In genomic region chr6:113471297-113471936, GRCm38 (mm10) we compare ENCODE assay signal across 8 mouse cellular contexts. TPM values are rescaled to one million over a fixed set of nuclear protein-coding genes. Genes with fewer than 3 reads are reported as not detected.
A peak's percentile ranks its signal among the peaks of the same experiment; 100 is the strongest.
DNase-seq lines count a peak whose midpoint lies in the region; ATAC-seq lines count a peak whose summit lies in the region.

TSS of gene Il17rc (plus strand) at chr6:113471427.

- ATAC-seq in midbrain, embryonic 13.5 days, result no peak
- no peak for ATAC-seq in midbrain, embryonic 15.5 days (replicated peaks)
- no peak for ATAC-seq in neural tube, embryonic 15.5 days (ENCODE audit: low FRiP score)

- H3K4me2 ChIP-seq in midbrain, embryonic 13.5 days (replicated peaks), result peak within 1 kb of the TSS; percentile 13; the same call in 1 of the 2 replicates
- no peak within 1 kb of the TSS; the same call in 1 of the 2 replicates for H3K4me2 ChIP-seq in midbrain, embryonic 15.5 days
- H3K4me2 ChIP-seq in neural tube, embryonic 15.5 days, result peak within 1 kb of the TSS; percentile 38

- no peaks in the 10 kb centered on the region for H3K36me3 ChIP-seq in midbrain, embryonic 13.5 days
- no peaks in the 10 kb centered on the region for H3K36me3 ChIP-seq in midbrain, embryonic 15.5 days (replicated peaks)
- H3K36me3 ChIP-seq in limb, embryonic 10.5 days, result no peaks in the 10 kb centered on the region
- H3K36me3 ChIP-seq in neural tube, embryonic 15.5 days, result no peaks in the 10 kb centered on the region

- H3K27me3 ChIP-seq in midbrain, embryonic 13.5 days, result peaks cover 40% of the 10 kb centered on the region
- H3K27me3 ChIP-seq in midbrain, embryonic 15.5 days (replicated peaks), result peaks cover 24% of the 10 kb centered on the region
- H3K27me3 ChIP-seq in limb, embryonic 10.5 days (ENCODE audit: low read depth, poor library complexity, severe bottlenecking), result peaks cover 51% of the 10 kb centered on the region
- peaks cover 29% of the 10 kb centered on the region for H3K27me3 ChIP-seq in neural tube, embryonic 15.5 days (replicated peaks)

- no peak within 1 kb of the TSS for H3K4me3 ChIP-seq in midbrain, embryonic 13.5 days (replicated peaks)
- H3K4me3 ChIP-seq in midbrain, embryonic 15.5 days, result no peak within 1 kb of the TSS
- peak within 1 kb of the TSS; percentile 32 for H3K4me3 ChIP-seq in limb, embryonic 10.5 days
- no peak within 1 kb of the TSS for H3K4me3 ChIP-seq in neural tube, embryonic 15.5 days (replicated peaks)

- peak within 1 kb of the TSS; percentile 49; the same call in 1 of the 2 replicates for H3K9ac ChIP-seq in midbrain, embryonic 13.5 days (replicated peaks)
- no peak within 1 kb of the TSS for H3K9ac ChIP-seq in midbrain, embryonic 15.5 days
- H3K9ac ChIP-seq in neural tube, embryonic 15.5 days (replicated peaks), result no peak within 1 kb of the TSS

- 19% methylated on average over 12 of the region's 12 CpGs for WGBS in midbrain, embryonic 13.5 days
- 13% methylated on average over 12 of the region's 12 CpGs for WGBS in midbrain, embryonic 15.5 days
- WGBS in limb, embryonic 10.5 days, result 21% methylated on average over 12 of the region's 12 CpGs
- 25% methylated on average over 12 of the region's 12 CpGs for WGBS in neural tube, embryonic 15.5 days

- H3K27ac ChIP-seq in midbrain, embryonic 13.5 days, result no peak within 1 kb of the TSS
- no peak within 1 kb of the TSS for H3K27ac ChIP-seq in midbrain, embryonic 15.5 days
- peak within 1 kb of the TSS; percentile 68 for H3K27ac ChIP-seq in limb, embryonic 10.5 days
- no peak within 1 kb of the TSS for H3K27ac ChIP-seq in neural tube, embryonic 15.5 days (replicated peaks)

- intact Hi-C loops in heart, postnatal 36 days (cut with DNase I), result no loop called here

- peaks cover 15% of the 10 kb centered on the region for H3K4me1 ChIP-seq in midbrain, embryonic 13.5 days (replicated peaks)
- peaks cover 12% of the 10 kb centered on the region for H3K4me1 ChIP-seq in midbrain, embryonic 15.5 days
- H3K4me1 ChIP-seq in limb, embryonic 10.5 days, result peaks cover 35% of the 10 kb centered on the region
- H3K4me1 ChIP-seq in neural tube, embryonic 15.5 days, result peaks cover 19% of the 10 kb centered on the region

- DNase-seq in fibroblast of lung, adult 2 months (ENCODE audit: low read depth), result peak; percentile 70
- DNase-seq in heart, postnatal 36 days, result peak; percentile 62 to 78
- peak; percentile 47 for DNase-seq in limb, embryonic 10.5 days (ENCODE audit: low spot score)
- DNase-seq in spleen, adult 18-20 months, result no peak
- no peak for DNase-seq in thymus, postnatal 4 days

- no peaks in the 10 kb centered on the region for H3K9me3 ChIP-seq in midbrain, embryonic 13.5 days
- H3K9me3 ChIP-seq in midbrain, embryonic 15.5 days, result no peaks in the 10 kb centered on the region
- no peaks in the 10 kb centered on the region for H3K9me3 ChIP-seq in limb, embryonic 10.5 days (replicated peaks)
- no peaks in the 10 kb centered on the region for H3K9me3 ChIP-seq in neural tube, embryonic 15.5 days (replicated peaks)

RNA-seq across cellular contexts. Expression of gene Il17rc, which starts in this region (rescaled TPM):
- 0.96 and 1.4 TPM in 2 replicates for polyA plus RNA-seq in midbrain, embryonic 13.5 days (2015; fragmentation: Nextera tagmentation; extraction: Ambion mirVana)
- 3.4 and 4.8 TPM in 2 replicates for polyA plus RNA-seq in midbrain, embryonic 15.5 days (2015; fragmentation: Nextera tagmentation; extraction: Ambion mirVana)
- total RNA-seq in heart, postnatal 36 days (2021), result 1 to 10 TPM; 6.4 to 6.7 TPM
- 3.4 and 4.0 TPM in 2 replicates for polyA plus RNA-seq in limb, embryonic 10.5 days (2016; fragmentation: Nextera tagmentation; extraction: Ambion mirVana)
- 3.5 and 9.5 TPM in 2 replicates for polyA plus RNA-seq in neural tube, embryonic 15.5 days (2015; fragmentation: Nextera tagmentation; extraction: Ambion mirVana)

Comparison
In these comparisons a context has a peak if more than half of its experiments do, and no peak if none do; other contexts are left out.
1. DNase-seq: peak in fibroblast of lung, adult 2 months (single experiment), heart, postnatal 36 days (2 of 2) and limb, embryonic 10.5 days (single experiment); none in spleen, adult 18-20 months (0 of 2) and thymus, postnatal 4 days (single experiment).